10 mouse cellular contexts compared by ENCODE assay signal in genomic region chr13:56634139-56634615, GRCm38 (mm10). TPM values are rescaled to one million over a fixed set of nuclear protein-coding genes. Genes with fewer than 3 reads are reported as not detected.
DNase-seq lines count a peak whose midpoint lies in the region; ATAC-seq lines count a peak whose summit lies in the region.
"Had no signal": no experiment of that assay in that cellular context is flagged by ENCODE, and none has a peak within 500 bp of the region (broad histone marks: within the 10 kb centered on the region; RNA-seq: fewer than 3 reads in every experiment).

No protein-coding gene starts in this region.

- H3K36me3 ChIP-seq in hindbrain, embryonic 12.5 days, result no peaks in the 10 kb centered on the region
- H3K36me3 ChIP-seq in hindbrain, embryonic 16.5 days (ENCODE audit: control insufficient read depth, insufficient read depth, low read length), result no peaks in the 10 kb centered on the region

- no peak for ATAC-seq in hindbrain, embryonic 12.5 days (ENCODE audit: low FRiP score)
- ATAC-seq in hindbrain, embryonic 16.5 days, result no peak
- peak; percentile 60 for ATAC-seq in granulocyte monocyte progenitor cell, adult 5-6 weeks (replicated peaks; ENCODE audit: poor library complexity, severe bottlenecking)
- ATAC-seq in megakaryocyte, adult 5-6 weeks (ENCODE audit: poor library complexity, severe bottlenecking), result peak; percentile 24; the same call in 1 of the 2 replicates

- H3K27me3 ChIP-seq in hindbrain, embryonic 12.5 days, result no peaks in the 10 kb centered on the region
- no peaks in the 10 kb centered on the region for H3K27me3 ChIP-seq in hindbrain, embryonic 16.5 days (replicated peaks; ENCODE audit: control insufficient read depth, insufficient read depth, low read length)

- peaks cover 19% of the 10 kb centered on the region for H3K4me1 ChIP-seq in hindbrain, embryonic 12.5 days
- peaks cover 2% of the 10 kb centered on the region; the same call in 1 of the 2 replicates for H3K4me1 ChIP-seq in hindbrain, embryonic 16.5 days (ENCODE audit: control insufficient read depth, insufficient read depth, low read depth, low read length)

- no peaks in the 10 kb centered on the region for H3K9me3 ChIP-seq in hindbrain, embryonic 12.5 days (replicated peaks)
- no peaks in the 10 kb centered on the region for H3K9me3 ChIP-seq in hindbrain, embryonic 16.5 days (ENCODE audit: control insufficient read depth, low read length)

- WGBS in hindbrain, embryonic 12.5 days, result 29% methylated on average over 7 of the region's 7 CpGs
- WGBS in hindbrain, embryonic 16.5 days, result 35% methylated on average over 7 of the region's 7 CpGs

- peak overlapping the region; percentile 45; the same call in 1 of the 2 replicates for H3K27ac ChIP-seq in hindbrain, embryonic 12.5 days
- H3K27ac ChIP-seq in hindbrain, embryonic 16.5 days (ENCODE audit: low read depth, low read length), result no peak overlapping the region

- H3K4me3 ChIP-seq in hindbrain, embryonic 12.5 days, result no peak overlapping the region
- H3K4me3 ChIP-seq in hindbrain, embryonic 16.5 days (ENCODE audit: low read length), result no peak overlapping the region

- no peak overlapping the region for H3K4me2 ChIP-seq in hindbrain, embryonic 12.5 days (replicated peaks)
- H3K4me2 ChIP-seq in hindbrain, embryonic 16.5 days (ENCODE audit: low read length), result no peak overlapping the region

- DNase-seq in embryo, embryonic 10 days (ENCODE audit: low spot score), result peak; percentile 68
- DNase-seq in layer of hippocampus, postnatal 25 days (ENCODE audit: extremely low spot score in 1 of 2, low spot score in 1 of 2), result no peak
- DNase-seq in layer of hippocampus, postnatal 14 days (ENCODE audit: low spot score in 2 of 2), result no peak
- no peak for DNase-seq in cerebellum, postnatal 4 days (ENCODE audit: low spot score in 2 of 2)
- DNase-seq: adrenal gland, postnatal 10 days; cerebellum, postnatal 36 days had no signal

- H3K9ac ChIP-seq in hindbrain, embryonic 12.5 days, result no peak overlapping the region
- H3K9ac ChIP-seq in hindbrain, embryonic 16.5 days (ENCODE audit: low read depth, low read length), result no peak overlapping the region

RNA-seq across cellular contexts. Expression of gene Tgfbi, which starts 24.9 kb away (rescaled TPM):
- polyA plus RNA-seq in hindbrain, embryonic 12.5 days (2016; fragmentation: Nextera tagmentation; extraction: Ambion mirVana), result 65.5 and 72.2 TPM in 2 replicates
- 6.3 and 7.9 TPM in 2 replicates for polyA plus RNA-seq in hindbrain, embryonic 16.5 days (2015; fragmentation: Nextera tagmentation; extraction: Ambion mirVana)
- total RNA-seq in granulocyte monocyte progenitor cell, adult 5-6 weeks (2014; fragmentation: Nextera tagmentation), result 10.1 and 15.3 TPM in 2 replicates
- 15.6 and 21.7 TPM in 2 replicates for total RNA-seq in granulocyte monocyte progenitor cell, adult 5-6 weeks (2017)
- total RNA-seq in megakaryocyte, adult 5-6 weeks (2015), result 321 and 326 TPM in 2 replicates
- total RNA-seq in megakaryocyte, adult 5-6 weeks (2017), result 505 and 532 TPM in 2 replicates
- 1 to 10 TPM; 3.1 to 3.8 TPM for total RNA-seq in layer of hippocampus, postnatal 25 days (2021)
- total RNA-seq in layer of hippocampus, postnatal 14 days (2021), result 1 to 10 TPM; 3.3 to 4.7 TPM

Comparison
In these comparisons a context has a peak if more than half of its experiments do, and no peak if none do; other contexts are left out.
1. ATAC-seq: peak in granulocyte monocyte progenitor cell, adult 5-6 weeks (single experiment) and megakaryocyte, adult 5-6 weeks (single experiment); none in hindbrain, embryonic 12.5 days (single experiment) and hindbrain, embryonic 16.5 days (single experiment).
2. RNA of gene Tgfbi, which starts 24.9 kb away (total RNA-seq): 321 to 532 TPM in megakaryocyte, adult 5-6 weeks; 10.1 to 21.7 TPM in granulocyte monocyte progenitor cell, adult 5-6 weeks, 3.3 to 4.7 TPM in layer of hippocampus, postnatal 14 days and 3.1 to 3.8 TPM in layer of hippocampus, postnatal 25 days; every median in the first group is over 10 times any median in the second.